Mouse (Mus musculus) stomach, postnatal 0 days (tissue): ENCODE measurements at regions not wholly inside any gene's neighbourhood (a gene's known extent, or its start where the extent isn't known, plus 50 kb on each side); places are given as distances from the start of the nearest gene placed in this dataset.

ENCODE experiments used
- CTCF ChIP-seq: IDR thresholded peaks from 2 replicates; pipeline ENCODE4 v1.5.1; 2016; ENCODE audit warnings: antibody characterized with exemption, low read depth, mild to moderate bottlenecking, moderate library complexity
- EP300 ChIP-seq: optimal IDR thresholded peaks from 2 replicates; pipeline ENCODE3; 2016; ENCODE audit warnings: antibody characterized with exemption

DNA sequence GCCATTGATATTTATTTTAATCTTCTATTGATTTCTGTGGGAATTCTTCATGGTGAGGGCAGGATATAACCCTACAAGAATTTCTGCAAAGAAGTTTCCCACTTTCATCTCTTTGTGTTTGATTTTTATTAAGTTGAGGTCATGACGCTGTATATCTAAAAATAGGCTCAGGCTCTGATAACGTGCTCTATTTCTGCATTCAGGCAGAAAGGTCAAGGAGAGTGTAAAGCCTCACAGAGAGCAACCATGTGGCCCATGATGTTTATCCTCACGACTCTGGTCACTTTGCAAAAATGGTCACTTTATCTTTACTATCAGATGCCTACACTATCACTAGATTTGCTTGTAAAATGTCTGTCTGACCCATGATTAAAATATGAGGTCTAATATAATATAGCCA is 167.7 kb upstream of the Asb5 start:
- no peak for TF ChIP-seq CTCF
- no peak for TF ChIP-seq EP300
